In genomic region chr11:67020948-67021347, GRCm38 (mm10) we compare ENCODE assay signal across 8 mouse cellular contexts. TPM values are rescaled to one million over a fixed set of nuclear protein-coding genes. Genes with fewer than 3 reads are reported as not detected.
DNase-seq lines count a peak whose midpoint lies in the region; ATAC-seq and TF ChIP-seq lines count a peak whose summit lies in the region.

No protein-coding gene starts in this region.

- no peaks in the 10 kb centered on the region for H3K9me3 ChIP-seq in CH12.LX (replicated peaks; ENCODE audit: low read length)
- no peaks in the 10 kb centered on the region for H3K9me3 ChIP-seq in forebrain, embryonic 14.5 days (replicated peaks; ENCODE audit: control insufficient read depth, low read length)
- H3K9me3 ChIP-seq in lung, postnatal 0 days (ENCODE audit: low read length) = no peaks in the 10 kb centered on the region

- peak; percentile 79 for TF ChIP-seq RAD21 in CH12.LX (IDR thresholded peaks at IDR 0.05; ENCODE audit: low read depth, low read length)

- peak; percentile 72 to 92 for TF ChIP-seq CTCF in CH12.LX (conservative IDR thresholded peaks at IDR 0.05 in 1 of 2, IDR thresholded peaks at IDR 0.05 in 1 of 2; ENCODE audit: low read depth in 2 of 2, low read length in 2 of 2)
- peak; percentile 85 for TF ChIP-seq CTCF in lung, postnatal 0 days (IDR thresholded peaks at IDR 0.05)

- H3K36me3 ChIP-seq in CH12.LX (replicated peaks in 1 of 2; ENCODE audit: control insufficient read depth in 1 of 2, insufficient read depth in 1 of 2, low read length in 1 of 2) = no peaks in the 10 kb centered on the region
- no peaks in the 10 kb centered on the region for H3K36me3 ChIP-seq in forebrain, embryonic 14.5 days (ENCODE audit: control insufficient read depth, insufficient read depth, low read length)
- H3K36me3 ChIP-seq in lung, postnatal 0 days (ENCODE audit: insufficient read depth, low read length) = no peaks in the 10 kb centered on the region

- dilution Hi-C loops in CH12.LX (cut with MboI; ENCODE audit: extremely low pct_ligation_motif_present, extremely low pct_unique_long_range_greater_than_20kb, low sequenced_read_pairs) = no loop called here

- intact Hi-C loops in heart, postnatal 14 days (cut with DNase I) = loop anchor here (1.0 to 2.0 kb wide), 2 partner anchors 36 to 115 kb away; no protein-coding TSS in a partner anchor

- peak; percentile 68 for DNase-seq in CH12.LX (ENCODE audit: extremely low read depth)
- peak; percentile 82 for DNase-seq in forebrain, embryonic 14.5 days (ENCODE audit: low spot score)
- DNase-seq in heart, postnatal 14 days = peak; percentile 68 to 81
- peak; percentile 71 for DNase-seq in large intestine, adult 2 months (ENCODE audit: low read depth, low spot score)
- DNase-seq in lung, postnatal 0 days (ENCODE audit: low spot score) = peak; percentile 82
- DNase-seq in retina, embryonic 14.5 days (ENCODE audit: low spot score) = peak; percentile 87
- peak; percentile 77 for DNase-seq in thymus, postnatal 4 days

- 5% methylated on average over 12 of the region's 12 CpGs for WGBS in forebrain, embryonic 14.5 days
- 3% methylated on average over 12 of the region's 12 CpGs for WGBS in large intestine, adult 2 months
- 3% methylated on average over 12 of the region's 12 CpGs for WGBS in lung, postnatal 0 days

- no peak overlapping the region for H3K4me3 ChIP-seq in CH12.LX (replicated peaks in 1 of 3; ENCODE audit: low read depth in 2 of 3, low read length in 2 of 3, poor library complexity in 1 of 3)
- H3K4me3 ChIP-seq in brown adipose tissue, adult 24 weeks (ENCODE audit: insufficient read depth, low read depth, low read length) = 0 out of 2 replicates have a peak overlapping the region, but pooled peaks have one; percentile 25
- H3K4me3 ChIP-seq in forebrain, embryonic 14.5 days (ENCODE audit: low read depth, low read length) = no peak overlapping the region
- no peak overlapping the region for H3K4me3 ChIP-seq in lung, postnatal 0 days (ENCODE audit: low read depth, low read length)

- no peak for ATAC-seq in forebrain, embryonic 14.5 days
- ATAC-seq in lung, postnatal 0 days = no peak

- peaks cover 40% of the 10 kb centered on the region for H3K27me3 ChIP-seq in CH12.LX (replicated peaks)
- no peaks in the 10 kb centered on the region for H3K27me3 ChIP-seq in forebrain, embryonic 14.5 days (replicated peaks; ENCODE audit: control insufficient read depth, insufficient read depth, low read length)
- H3K27me3 ChIP-seq in lung, postnatal 0 days (replicated peaks; ENCODE audit: insufficient read depth, low read length) = no peaks in the 10 kb centered on the region

- H3K9ac ChIP-seq in CH12.LX (ENCODE audit: insufficient read depth, low read depth) = no peak overlapping the region
- no peak overlapping the region for H3K9ac ChIP-seq in forebrain, embryonic 14.5 days (ENCODE audit: low read length)
- H3K9ac ChIP-seq in lung, postnatal 0 days (replicated peaks; ENCODE audit: low read depth) = no peak overlapping the region

- H3K79me2 ChIP-seq in CH12.LX (replicated peaks; ENCODE audit: control insufficient read depth, extremely low read depth, insufficient read depth, poor library complexity, severe bottlenecking) = no peaks in the 10 kb centered on the region

- no peak for TF ChIP-seq EP300 in CH12.LX (IDR thresholded peaks at IDR 0.05; ENCODE audit: low read length)
- TF ChIP-seq EP300 in lung, postnatal 0 days (IDR thresholded peaks at IDR 0.05) = no peak

- peaks cover 3 to 36% of the 10 kb centered on the region in 2 experiments; a peak in 2 of 4 replicates for H3K4me1 ChIP-seq in CH12.LX (ENCODE audit: control insufficient read depth in 1 of 2, insufficient read depth in 2 of 2)
- no peaks in the 10 kb centered on the region for H3K4me1 ChIP-seq in brown adipose tissue, adult 24 weeks (ENCODE audit: control insufficient read depth, insufficient read depth, insufficient read length, low read length)
- peaks cover 3% of the 10 kb centered on the region; the same call in 1 of the 2 replicates for H3K4me1 ChIP-seq in forebrain, embryonic 14.5 days (ENCODE audit: control insufficient read depth, insufficient read depth, low read length)
- no peaks in the 10 kb centered on the region; the same call in 1 of the 2 replicates for H3K4me1 ChIP-seq in lung, postnatal 0 days (ENCODE audit: insufficient read depth, low read depth, low read length)

- H3K27ac ChIP-seq in CH12.LX (ENCODE audit: insufficient read depth, low read depth) = no peak overlapping the region
- H3K27ac ChIP-seq in brown adipose tissue, adult 24 weeks (replicated peaks; ENCODE audit: low read depth, low read length) = no peak overlapping the region
- no peak overlapping the region for H3K27ac ChIP-seq in forebrain, embryonic 14.5 days (ENCODE audit: low read depth, low read length)
- no peak overlapping the region for H3K27ac ChIP-seq in lung, postnatal 0 days (ENCODE audit: low read length)

- TF ChIP-seq POLR2A in CH12.LX (IDR thresholded peaks at IDR 0.05; ENCODE audit: low read depth, low read length) = no peak

- in situ Hi-C loops in CH12.LX (cut with MboI; ENCODE audit: low pct_ligation_motif_present, low pct_unique_long_range_greater_than_20kb, low sequenced_read_pairs) = loop anchor here (10.0 kb wide), 1 partner anchor 324 kb away; no protein-coding TSS in a partner anchor

- H3K4me2 ChIP-seq in CH12.LX (ENCODE audit: insufficient read depth, low read depth, poor library complexity, severe bottlenecking) = peak overlapping the region; percentile 44
- H3K4me2 ChIP-seq in forebrain, embryonic 14.5 days (ENCODE audit: low read length) = peak overlapping the region; percentile 36
- H3K4me2 ChIP-seq in lung, postnatal 0 days (replicated peaks; ENCODE audit: low read depth, low read length) = peak overlapping the region; percentile 33

TF ChIP-seq in CH12.LX, 34 proteins besides CTCF, POLR2A, EP300 and RAD21:
- no peak for TF ChIP-seq KAT2A (IDR thresholded peaks at IDR 0.05; ENCODE audit: insufficient replicate concordance, low read length)
- no peak for TF ChIP-seq MYC (IDR thresholded peaks at IDR 0.05; ENCODE audit: low read depth, low read length)
- no peak for TF ChIP-seq NELFE (IDR thresholded peaks at IDR 0.05; ENCODE audit: low read depth, low read length)
- no peak for TF ChIP-seq ZMIZ1 (IDR thresholded peaks at IDR 0.05; ENCODE audit: low read depth, low read length)
- TF ChIP-seq RCOR1 (conservative IDR thresholded peaks at IDR 0.05; ENCODE audit: low read depth, low read length) = no peak
- no peak for TF ChIP-seq ZKSCAN1 (IDR thresholded peaks at IDR 0.05; ENCODE audit: borderline replicate concordance, low read depth, low read length)
- TF ChIP-seq USF2 (conservative IDR thresholded peaks at IDR 0.05; ENCODE audit: low read depth, low read length) = no peak
- TF ChIP-seq SMC3 (IDR thresholded peaks at IDR 0.05; ENCODE audit: low read depth, low read length) = peak; percentile 85
- TF ChIP-seq ZC3H11A (IDR thresholded peaks at IDR 0.05; ENCODE audit: low read depth, low read length) = peak; percentile 27; the same call in 1 of the 2 replicates
- TF ChIP-seq MAZ (IDR thresholded peaks at IDR 0.05; ENCODE audit: low read depth, low read length) = peak; percentile 89
- TF ChIP-seq CHD2 (IDR thresholded peaks at IDR 0.05; ENCODE audit: low read length) = no peak
- no peak for TF ChIP-seq UBTF (IDR thresholded peaks at IDR 0.05; ENCODE audit: low read depth, low read length)
- TF ChIP-seq MXI1 (IDR thresholded peaks at IDR 0.05; ENCODE audit: low read depth, low read length) = no peak
TF ChIP-seq in CH12.LX: peak in this region for 3.

RNA-seq across cellular contexts. Expression of gene Tmem220, which starts 4.0 kb away (rescaled TPM):
- total RNA-seq in CH12.LX (2012; rRNA removed) (0.08 and 0.30 TPM in 2 replicates), CH12.LX (2014; rRNA removed) (0.34 and 0.36 TPM in 2 replicates)
- polyA plus RNA-seq in CH12.LX (2012; ENCODE audit: insufficient read length, low read depth) = 1.5 and 1.6 TPM in 2 replicates
- 7.6 and 7.8 TPM in 2 replicates for polyA plus RNA-seq in brown adipose tissue, adult 24 weeks (2012; ENCODE audit: insufficient read depth, insufficient read length, missing spikeins)
- polyA plus RNA-seq in forebrain, embryonic 14.5 days (2014; fragmentation: Nextera tagmentation; extraction: Ambion mirVana) = 0.36 and 0.62 TPM in 2 replicates
- total RNA-seq in heart, postnatal 14 days (2021) = 1 to 10 TPM; 1.3 to 1.4 TPM
- 5.3 and 7.6 TPM in 2 replicates for polyA plus RNA-seq in large intestine, adult 2 months (2012; rRNA removed)
- polyA plus RNA-seq in lung, postnatal 0 days (2015; fragmentation: Nextera tagmentation; extraction: Ambion mirVana) = 3.5 and 5.4 TPM in 2 replicates

RNA-seq across cellular contexts. Expression of gene Adprm, which starts 31.4 kb away (rescaled TPM):
- 31.2 and 36.4 TPM in 2 replicates for total RNA-seq in CH12.LX (2012; rRNA removed)
- 51.0 and 53.8 TPM in 2 replicates for total RNA-seq in CH12.LX (2014; rRNA removed)
- 43.4 and 56.7 TPM in 2 replicates for polyA plus RNA-seq in CH12.LX (2012; ENCODE audit: insufficient read length, low read depth)
- polyA plus RNA-seq in brown adipose tissue, adult 24 weeks (2012; ENCODE audit: insufficient read depth, insufficient read length, missing spikeins) = 17.9 and 26.9 TPM in 2 replicates
- 35.4 and 38.8 TPM in 2 replicates for polyA plus RNA-seq in forebrain, embryonic 14.5 days (2014; fragmentation: Nextera tagmentation; extraction: Ambion mirVana)
- 10 to 100 TPM; 13.8 to 15.9 TPM for total RNA-seq in heart, postnatal 14 days (2021)
- polyA plus RNA-seq in large intestine, adult 2 months (2012; rRNA removed) = 21.1 and 32.6 TPM in 2 replicates
- 29.3 and 36.4 TPM in 2 replicates for polyA plus RNA-seq in lung, postnatal 0 days (2015; fragmentation: Nextera tagmentation; extraction: Ambion mirVana)

RNA-seq across cellular contexts. Expression of gene Sco1, which starts 31.5 kb away (rescaled TPM):
- total RNA-seq in CH12.LX (2012; rRNA removed) (20.4 and 23.0 TPM in 2 replicates), CH12.LX (2014; rRNA removed) (32.7 and 35.9 TPM in 2 replicates)
- polyA plus RNA-seq in CH12.LX (2012; ENCODE audit: insufficient read length, low read depth) = 15.4 and 18.7 TPM in 2 replicates
- 26.2 and 32.8 TPM in 2 replicates for polyA plus RNA-seq in brown adipose tissue, adult 24 weeks (2012; ENCODE audit: insufficient read depth, insufficient read length, missing spikeins)
- polyA plus RNA-seq in forebrain, embryonic 14.5 days (2014; fragmentation: Nextera tagmentation; extraction: Ambion mirVana) = 9.3 and 10.3 TPM in 2 replicates
- total RNA-seq in heart, postnatal 14 days (2021) = 10 to 100 TPM; 17.3 to 17.9 TPM
- 13.1 and 13.4 TPM in 2 replicates for polyA plus RNA-seq in large intestine, adult 2 months (2012; rRNA removed)
- polyA plus RNA-seq in lung, postnatal 0 days (2015; fragmentation: Nextera tagmentation; extraction: Ambion mirVana) = 9.3 and 9.7 TPM in 2 replicates

RNA-seq across cellular contexts. Expression of gene Myh3, which starts 57.2 kb away (rescaled TPM):
- total RNA-seq in CH12.LX (2012; rRNA removed) (0.55 and 0.64 TPM in 2 replicates), CH12.LX (2014; rRNA removed) (0.08 and 0.12 TPM in 2 replicates)
- 0.26 and 0.29 TPM in 2 replicates for polyA plus RNA-seq in CH12.LX (2012; ENCODE audit: insufficient read length, low read depth)
- polyA plus RNA-seq in brown adipose tissue, adult 24 weeks (2012; ENCODE audit: insufficient read depth, insufficient read length, missing spikeins) = not detected in 2 replicates
- polyA plus RNA-seq in forebrain, embryonic 14.5 days (2014; fragmentation: Nextera tagmentation; extraction: Ambion mirVana) = 0.04 and 0.06 TPM in 2 replicates
- total RNA-seq in heart, postnatal 14 days (2021) = not detected
- polyA plus RNA-seq in large intestine, adult 2 months (2012; rRNA removed) = 0.01 and 0.07 TPM in 2 replicates
- 0.07 and 0.12 TPM in 2 replicates for polyA plus RNA-seq in lung, postnatal 0 days (2015; fragmentation: Nextera tagmentation; extraction: Ambion mirVana)
